Mouse (Mus musculus) thymus, postnatal 14 days (tissue): ENCODE results near the gene Zxdb.
A peak's percentile ranks its signal among the peaks of the same experiment; 100 is the strongest.
"Not testable (repeated sequence)": the region's sequence is repeated elsewhere in the genome, so short reads cannot be mapped to it uniquely, and the experiment has no call there.

ENCODE experiments used
- DNase-seq: peaks from one replicate; pipeline ENCODE4 v3.0.0; 2021

Zxdb gene

DNA sequence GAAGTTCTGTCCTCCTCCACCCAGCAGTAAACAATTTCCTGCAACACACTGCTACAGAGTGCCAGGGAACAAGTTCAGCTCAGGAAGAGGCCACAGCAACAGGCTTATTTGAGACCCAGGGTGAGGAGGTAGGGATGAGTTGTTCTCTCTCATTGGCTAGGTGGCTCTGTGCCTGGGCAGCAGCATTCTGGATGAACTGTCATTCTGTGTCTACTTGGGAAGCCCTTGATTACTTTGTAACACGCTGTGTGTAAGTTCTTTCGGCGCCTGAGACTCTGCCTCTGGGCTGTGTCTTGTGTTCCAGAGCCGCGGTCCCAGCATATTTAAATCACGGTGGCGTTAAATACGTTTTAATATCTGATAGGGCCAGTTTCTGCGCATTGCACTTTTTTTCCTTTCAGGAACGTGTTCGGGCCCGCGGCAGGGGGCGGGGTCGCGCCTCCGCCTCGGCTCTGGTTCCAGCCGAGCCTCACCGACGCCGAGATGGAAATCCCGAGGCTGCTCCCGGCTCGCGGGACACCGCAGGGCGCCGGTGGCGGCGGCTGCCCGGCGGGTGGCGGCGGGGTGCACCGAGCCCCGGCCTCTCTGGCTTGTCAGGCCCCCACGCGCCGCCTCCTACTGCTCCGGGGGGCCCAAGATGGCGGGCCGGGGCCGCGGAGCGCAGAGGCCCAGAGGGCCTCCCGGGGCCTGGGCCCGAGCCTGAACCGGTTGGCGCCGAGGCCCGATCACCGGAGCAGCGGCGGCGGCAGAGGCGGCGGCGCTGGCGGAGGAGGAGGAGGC lies at the start of gene Zxdb:
Zxdb (plus strand) TSS at position 378 of the 780 bp plus-strand sequence.
- not testable (repeated sequence) for DNase-seq

DNA sequence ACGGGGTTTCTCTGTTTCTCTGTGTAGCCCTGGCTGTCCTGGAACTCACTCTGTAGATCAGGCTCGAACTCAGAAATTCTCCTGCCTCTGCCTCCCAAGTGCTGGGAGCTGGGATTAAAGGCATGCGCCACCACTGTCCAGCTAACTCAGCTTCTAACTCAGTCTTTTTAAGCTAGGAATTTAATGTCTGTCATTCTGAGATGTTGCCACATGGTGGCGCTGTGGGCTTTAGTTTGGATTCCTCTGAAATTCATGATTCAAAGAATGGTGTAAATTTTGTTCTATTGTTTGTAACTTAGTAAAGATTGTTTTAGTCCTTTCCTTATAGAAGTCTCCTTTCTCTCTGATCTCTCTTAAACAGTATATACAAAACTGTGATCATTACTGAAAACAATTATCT lies 49.4 kb upstream of the Zxdb start:
- DNase-seq, result peak; percentile 40

DNA sequence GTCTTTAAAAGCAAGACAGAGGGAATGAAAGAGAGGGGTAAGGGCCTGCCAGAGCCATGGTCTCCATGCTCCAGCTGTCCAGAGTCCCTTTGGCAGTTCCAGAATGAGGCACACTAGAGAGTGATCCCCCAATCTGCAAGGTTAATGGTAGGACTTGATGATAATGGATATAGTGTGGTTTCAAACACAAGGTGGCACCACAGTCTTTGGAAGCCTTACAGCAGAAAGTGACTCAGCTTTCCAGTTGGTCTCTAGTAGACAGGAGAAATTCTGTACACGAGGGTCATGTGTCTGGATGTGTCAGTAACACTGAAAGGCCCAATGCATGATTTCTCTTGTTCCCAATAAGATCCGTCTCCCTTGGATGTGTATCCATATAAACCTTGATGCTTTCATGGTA lies 42.8 kb upstream of the Zxdb start:
- DNase-seq, result not testable (repeated sequence)

DNA sequence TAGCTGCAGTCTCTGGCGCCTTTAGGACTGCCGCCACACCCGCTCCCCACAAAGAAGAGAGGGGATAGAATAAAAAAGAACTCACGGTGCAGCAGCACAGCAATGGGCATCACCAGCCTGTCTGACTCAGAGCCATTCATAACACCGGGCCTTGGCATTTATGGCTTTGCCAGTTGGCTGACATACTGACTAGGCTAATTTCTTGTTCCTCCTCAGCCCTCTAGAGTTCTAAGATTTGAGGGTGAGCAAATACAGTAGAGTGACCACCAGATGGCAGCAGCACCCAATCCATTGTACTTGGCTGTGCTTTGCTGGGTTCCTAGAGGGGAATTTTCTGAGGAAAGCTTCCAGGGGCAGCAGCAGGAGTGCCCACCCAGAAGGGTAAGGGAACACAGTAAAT lies 34.8 kb upstream of the Zxdb start:
- DNase-seq, result not testable (repeated sequence)

DNA sequence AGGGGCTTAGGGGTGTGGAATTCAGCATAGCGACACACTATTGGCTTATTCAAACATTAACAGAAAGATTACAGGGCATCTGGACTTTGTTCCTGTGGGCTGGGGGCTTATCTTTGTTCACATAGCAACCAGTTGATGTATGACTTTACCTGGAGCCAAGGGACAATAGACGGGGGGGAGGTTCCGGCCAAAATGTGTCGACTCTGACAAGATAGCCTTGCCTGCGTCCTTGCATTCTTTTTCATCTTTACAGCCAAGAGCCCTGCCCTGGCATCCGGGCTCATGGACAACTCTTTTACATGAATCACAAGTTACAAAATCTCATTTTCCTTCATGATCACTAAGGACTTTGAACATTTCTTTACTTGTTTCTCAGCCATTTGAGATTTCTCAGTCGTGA lies 17.7 kb upstream of the Zxdb start:
- DNase-seq, result not testable (repeated sequence)

DNA sequence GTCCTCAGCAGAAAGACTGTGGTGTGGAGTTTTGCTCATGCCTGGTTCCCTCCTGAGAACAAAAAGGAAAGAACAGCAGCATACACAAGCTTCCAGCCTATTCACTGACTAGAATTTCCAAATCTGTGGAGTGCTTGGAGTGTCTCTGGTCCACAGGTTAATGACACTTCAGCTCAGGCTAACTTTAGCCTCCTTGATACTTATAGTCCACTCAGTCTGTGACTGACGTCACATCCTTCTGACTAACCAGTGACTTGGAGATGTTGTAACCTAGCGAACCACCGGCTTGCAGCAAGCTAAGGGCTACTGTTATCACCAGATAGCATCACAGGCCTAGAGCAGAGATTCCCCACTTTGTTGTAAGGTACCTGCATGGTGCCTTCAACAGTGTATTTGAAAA lies 14.6 kb upstream of the Zxdb start:
- not testable (repeated sequence) for DNase-seq

DNA sequence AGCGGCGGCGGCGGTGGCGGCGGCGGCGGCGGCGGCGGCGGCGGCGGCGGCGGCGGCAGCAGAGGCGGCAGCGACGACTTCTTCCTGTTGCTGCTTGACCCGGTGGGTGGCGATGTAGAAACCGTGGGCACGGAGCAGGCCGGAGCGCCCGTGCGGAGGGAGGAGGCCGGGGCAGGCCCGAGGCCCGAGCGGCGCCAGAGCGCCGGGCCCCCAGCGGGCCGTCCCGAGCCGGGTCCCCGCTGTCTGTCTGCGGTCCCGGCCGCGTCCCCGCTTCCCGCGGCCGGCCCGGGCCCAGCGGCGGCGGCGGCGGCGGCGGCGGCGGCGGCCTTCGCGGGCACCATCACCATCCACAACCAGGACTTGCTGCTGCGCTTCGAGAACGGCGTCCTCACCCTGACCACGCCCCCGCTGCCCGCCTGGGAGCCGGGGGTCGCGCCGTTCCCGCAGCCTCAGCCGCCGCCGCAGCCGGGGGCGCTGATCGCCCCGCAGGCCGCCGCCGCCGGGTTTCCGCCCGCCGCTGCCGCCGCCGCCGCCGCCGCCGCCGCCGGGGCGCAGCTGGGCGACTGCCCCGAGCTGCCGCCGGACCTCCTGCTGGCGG lies 702 bp downstream of the Zxdb start:
- DNase-seq, result peak; percentile 23

DNA sequence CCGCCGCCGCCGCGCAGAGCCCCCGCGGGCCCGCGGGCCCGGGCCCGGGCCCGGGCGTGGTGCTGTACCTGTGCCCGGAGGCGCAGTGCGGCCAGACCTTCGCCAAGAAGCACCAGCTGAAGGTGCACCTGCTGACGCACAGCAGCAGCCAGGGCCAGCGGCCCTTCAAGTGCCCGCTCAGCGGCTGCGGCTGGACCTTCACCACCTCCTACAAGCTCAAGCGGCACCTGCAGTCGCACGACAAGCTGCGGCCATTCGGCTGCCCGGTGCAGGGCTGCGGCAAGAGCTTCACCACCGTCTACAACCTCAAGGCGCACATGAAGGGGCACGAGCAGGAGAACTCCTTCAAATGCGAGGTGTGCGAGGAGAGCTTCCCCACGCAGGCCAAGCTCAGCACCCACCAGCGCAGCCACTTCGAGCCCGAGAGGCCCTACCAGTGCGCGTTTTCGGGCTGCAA lies 1.3 kb downstream of the Zxdb start:
- DNase-seq, result not testable (repeated sequence)

DNA sequence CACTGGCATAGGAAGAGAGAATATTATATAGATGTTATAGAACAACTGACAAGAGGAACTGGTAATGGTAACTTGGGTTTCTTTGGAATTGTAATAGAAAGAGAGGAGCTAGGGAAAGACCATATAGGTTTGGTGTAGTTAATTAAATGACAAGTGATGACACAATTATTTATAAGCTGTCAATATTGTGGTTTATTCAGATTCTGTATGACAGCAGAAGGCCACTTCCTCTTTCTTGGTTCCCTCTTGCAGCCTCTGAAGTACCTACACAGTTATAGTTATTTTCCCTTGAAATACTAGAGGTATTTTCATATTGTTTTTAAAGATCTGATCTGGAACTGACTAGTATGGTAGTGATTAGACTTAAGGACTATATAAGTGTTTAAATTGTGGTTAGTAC lies 7.2 kb downstream of the Zxdb start:
- no peak for DNase-seq

DNA sequence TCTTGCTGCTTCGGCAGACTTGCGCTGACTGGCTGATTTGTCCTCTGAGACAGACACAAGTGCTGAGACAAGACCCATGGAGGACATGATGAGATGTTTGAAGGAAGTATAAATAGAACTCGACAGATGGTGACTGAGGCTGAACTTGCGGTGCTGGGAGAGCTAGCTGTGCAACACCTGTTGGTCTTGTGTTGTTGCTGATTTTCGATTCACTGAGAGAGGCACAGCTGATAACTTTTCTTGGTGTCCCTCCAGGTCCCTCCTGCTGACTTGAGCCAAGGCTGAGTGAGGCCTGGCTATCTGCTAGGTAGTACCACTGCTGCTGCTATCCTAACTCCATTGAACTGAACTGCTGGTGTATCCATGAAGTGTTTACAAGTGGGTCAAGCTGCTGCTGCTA lies 29.4 kb downstream of the Zxdb start:
- no peak for DNase-seq

DNA sequence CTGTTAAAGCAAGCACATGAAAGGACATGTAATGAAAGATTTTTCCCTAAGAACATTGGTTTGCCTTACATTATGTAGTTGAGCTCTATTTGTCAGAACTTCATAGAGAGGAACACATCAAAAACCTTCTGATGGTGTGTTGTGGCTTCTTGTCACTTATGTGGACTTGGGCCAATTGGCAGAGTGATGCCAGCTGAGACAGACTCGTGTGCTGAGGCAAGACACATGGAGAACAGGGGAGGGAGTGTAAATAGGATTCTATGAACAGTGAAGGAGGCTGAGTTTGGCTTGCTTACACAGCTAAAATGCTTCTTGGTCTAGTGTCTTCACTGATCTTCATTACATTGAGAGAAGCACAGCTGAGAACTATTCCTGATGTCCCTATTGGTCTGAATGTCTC lies 35.6 kb downstream of the Zxdb start:
- DNase-seq, result no peak

DNA sequence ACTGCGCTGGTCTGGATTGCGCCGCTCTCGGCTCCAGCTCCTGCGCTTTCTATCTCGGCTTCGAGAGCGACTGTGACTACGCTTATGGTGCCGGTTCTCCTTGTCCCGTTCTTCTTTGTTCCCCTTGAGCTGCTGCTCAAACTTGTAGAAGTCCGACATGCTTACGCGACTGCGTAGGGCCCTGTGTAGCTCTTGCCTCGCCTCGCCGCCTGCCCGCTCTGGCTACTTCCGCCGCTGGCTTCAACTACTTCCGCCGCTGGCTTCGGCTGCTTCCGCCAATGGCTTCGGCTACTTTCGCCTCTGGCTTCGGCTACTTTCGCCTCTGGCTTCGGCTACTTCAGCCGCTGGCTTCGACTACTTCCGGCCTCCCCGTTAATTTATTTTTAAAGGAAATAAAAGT lies 49.5 kb downstream of the Zxdb start:
- no peak for DNase-seq
